Mouse (Mus musculus) small intestine, adult 2 months (tissue): ENCODE results near the gene Mcpt2.
"Not testable (repeated sequence)": the region's sequence is repeated elsewhere in the genome, so short reads cannot be mapped to it uniquely, and the experiment has no call there.

Source experiments
- CTCF ChIP-seq: fragments of 200-500 bp; IDR thresholded peaks from 2 replicates; pipeline ENCODE4 v1.5.1; 2012; ENCODE audit warnings: low read depth, mild to moderate bottlenecking, control low read depth, inconsistent platforms, low read length, moderate library complexity, mixed read lengths; ENCODE audit not compliant: insufficient replicate concordance, insufficient read length; ENCODE audit errors: extremely low read depth
- POLR2A ChIP-seq: fragments of 200-500 bp; IDR thresholded peaks from 2 replicates; pipeline ENCODE4 v1.6.1; 2012; ENCODE audit warnings: low read depth, mild to moderate bottlenecking, control low read depth, inconsistent platforms, low read length, moderate library complexity

DNA sequence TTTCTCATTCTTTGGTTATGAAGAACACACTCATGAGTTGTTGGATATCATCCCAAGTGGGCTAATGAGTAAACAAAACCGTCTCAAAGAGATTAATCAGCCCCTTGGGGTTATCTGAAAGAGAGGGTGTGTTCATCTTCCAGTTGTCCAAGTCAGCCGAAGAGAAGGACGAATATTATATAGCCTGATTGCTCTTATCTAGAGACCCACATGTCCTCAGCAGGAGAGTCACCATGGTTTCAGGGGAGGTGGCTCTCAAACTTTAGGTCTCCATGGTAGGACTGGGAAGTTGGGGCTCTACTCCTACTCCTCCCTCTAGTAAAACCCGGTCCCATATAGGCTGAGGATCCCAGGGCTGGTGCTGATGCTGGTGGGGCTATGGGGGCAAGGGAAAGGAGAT lies 20.5 kb upstream of the Mcpt2 start:
- not testable (repeated sequence) for TF ChIP-seq POLR2A, CTCF
